Comparison of ENCODE assay signal across 9 mouse cellular contexts in genomic region chr4:59869488-59870057, GRCm38 (mm10). TPM values are rescaled to one million over a fixed set of nuclear protein-coding genes. Genes with fewer than 3 reads are reported as not detected.
DNase-seq lines count a peak whose midpoint lies in the region; ATAC-seq and TF ChIP-seq lines count a peak whose summit lies in the region.
"Had no signal": no experiment of that assay in that cellular context is flagged by ENCODE, and none has a peak within 500 bp of the region (broad histone marks: within the 10 kb centered on the region; RNA-seq: fewer than 3 reads in every experiment).

No protein-coding gene starts in this region.

- peak overlapping the region; percentile 43; the same call in 1 of the 2 replicates for H3K4me2 ChIP-seq in embryonic facial prominence, embryonic 13.5 days
- no peak overlapping the region for H3K4me2 ChIP-seq in liver, postnatal 0 days (ENCODE audit: low read depth, low read length)

- no peaks in the 10 kb centered on the region for H3K36me3 ChIP-seq in embryonic facial prominence, embryonic 13.5 days
- H3K36me3 ChIP-seq in embryonic facial prominence, embryonic 10.5 days (replicated peaks) = peaks cover 6% of the 10 kb centered on the region; the same call in 1 of the 2 replicates
- 0 out of 2 replicates have a peak, but pooled peaks cover 10% of the 10 kb centered on the region for H3K36me3 ChIP-seq in macrophage (ENCODE audit: inconsistent target)
- 0 out of 2 replicates have a peak, but pooled peaks cover 3% of the 10 kb centered on the region for H3K36me3 ChIP-seq in liver, postnatal 0 days (replicated peaks; ENCODE audit: insufficient read depth, low read length)

- H3K27ac ChIP-seq in embryonic facial prominence, embryonic 13.5 days = peak overlapping the region; percentile 95
- H3K27ac ChIP-seq in embryonic facial prominence, embryonic 10.5 days (replicated peaks) = no peak overlapping the region
- peak overlapping the region; percentile 52; the same call in 1 of the 2 replicates for H3K27ac ChIP-seq in macrophage
- H3K27ac ChIP-seq in liver, postnatal 0 days (ENCODE audit: low read depth) = no peak overlapping the region

- no peaks in the 10 kb centered on the region for H3K9me3 ChIP-seq in embryonic facial prominence, embryonic 13.5 days
- H3K9me3 ChIP-seq in embryonic facial prominence, embryonic 10.5 days = no peaks in the 10 kb centered on the region
- no peaks in the 10 kb centered on the region for H3K9me3 ChIP-seq in liver, postnatal 0 days (ENCODE audit: low read length)

- peak; percentile 73 for ATAC-seq in embryonic facial prominence, embryonic 13.5 days (ENCODE audit: insufficient number of reproducible peaks, insufficient read depth, low FRiP score, low TSS enrichment, low read depth)
- ATAC-seq in liver, postnatal 0 days = no peak

- H3K4me3 ChIP-seq in embryonic facial prominence, embryonic 13.5 days = no peak overlapping the region
- H3K4me3 ChIP-seq in embryonic facial prominence, embryonic 10.5 days = no peak overlapping the region
- H3K4me3 ChIP-seq in macrophage (ENCODE audit: inconsistent target) = no peak overlapping the region
- H3K4me3 ChIP-seq in liver, postnatal 0 days (ENCODE audit: low read depth, low read length) = no peak overlapping the region

- peaks cover 29% of the 10 kb centered on the region for H3K4me1 ChIP-seq in embryonic facial prominence, embryonic 13.5 days
- no peaks in the 10 kb centered on the region for H3K4me1 ChIP-seq in embryonic facial prominence, embryonic 10.5 days
- peaks cover 3% of the 10 kb centered on the region for H3K4me1 ChIP-seq in liver, postnatal 0 days (ENCODE audit: insufficient read depth)

- DNase-seq in embryonic facial prominence, embryonic 10.5 days (ENCODE audit: low spot score) = no peak
- DNase-seq in ovary, postnatal 14 days (ENCODE audit: low spot score) = peak; percentile 38
- no peak for DNase-seq in ovary, postnatal 10 days (ENCODE audit: low spot score)
- DNase-seq in gastrocnemius, postnatal 25 days = peak; percentile 26
- DNase-seq in thymus, postnatal 25 days = no peak
- no peak for DNase-seq in liver, postnatal 0 days

- peaks cover 95% of the 10 kb centered on the region for H3K79me2 ChIP-seq in macrophage (ENCODE audit: inconsistent target)

- H3K9ac ChIP-seq in embryonic facial prominence, embryonic 13.5 days = no peak overlapping the region
- no peak overlapping the region for H3K9ac ChIP-seq in liver, postnatal 0 days (replicated peaks)

- WGBS in embryonic facial prominence, embryonic 13.5 days = 24% methylated on average over 6 of the region's 6 CpGs
- WGBS in embryonic facial prominence, embryonic 10.5 days = 91% methylated on average over 6 of the region's 6 CpGs
- WGBS in macrophage (ENCODE audit: missing documents) = 20% methylated on average over 6 of the region's 6 CpGs
- 64% methylated on average over 6 of the region's 6 CpGs for WGBS in liver, postnatal 0 days (ENCODE audit: insufficient replicate concordance)

- no peak for TF ChIP-seq EP300 in liver, postnatal 0 days (IDR thresholded peaks at IDR 0.05; ENCODE audit: low read depth)

- H3K27me3 ChIP-seq in embryonic facial prominence, embryonic 13.5 days = no peaks in the 10 kb centered on the region
- H3K27me3 ChIP-seq in embryonic facial prominence, embryonic 10.5 days (replicated peaks; ENCODE audit: low read depth, poor library complexity, severe bottlenecking) = no peaks in the 10 kb centered on the region
- no peaks in the 10 kb centered on the region for H3K27me3 ChIP-seq in liver, postnatal 0 days (ENCODE audit: insufficient read depth, low read length)

- TF ChIP-seq CTCF in liver, postnatal 0 days (IDR thresholded peaks at IDR 0.05; ENCODE audit: low read depth) = no peak

RNA-seq across cellular contexts. Expression of gene Slc46a2, which starts 45.3 kb away (rescaled TPM):
- polyA plus RNA-seq in embryonic facial prominence, embryonic 13.5 days (2015; fragmentation: Nextera tagmentation; extraction: Ambion mirVana) = 0.25 TPM in 1 of 2 replicates, not detected in the other
- 0.05 TPM in 1 of 2 replicates, not detected in the other for polyA plus RNA-seq in embryonic facial prominence, embryonic 10.5 days (2016; fragmentation: Nextera tagmentation; extraction: Ambion mirVana)
- total RNA-seq in gastrocnemius, postnatal 25 days (2021) = not detected
- not detected for total RNA-seq in macrophage (2018; cell fraction: chromatin; rRNA removed)
- not detected for total RNA-seq in macrophage (2018; cell fraction: cytosol; rRNA removed)
- total RNA-seq in macrophage (2018; cell fraction: nucleus; rRNA removed) = not detected
- polyA plus RNA-seq in macrophage (2018) = not detected in 3 replicates
- not detected in 2 replicates for polyA plus RNA-seq in liver, postnatal 0 days (2015; fragmentation: Nextera tagmentation; extraction: Ambion mirVana)
- polyA plus RNA-seq: embryonic facial prominence, embryonic 11.5 days had no signal

Comparison
In these comparisons a context has a peak if more than half of its experiments do, and no peak if none do; other contexts are left out.
1. H3K27ac ChIP-seq: peak in embryonic facial prominence, embryonic 13.5 days (single experiment) and macrophage (single experiment); none in embryonic facial prominence, embryonic 10.5 days (single experiment) and liver, postnatal 0 days (single experiment).
2. DNase-seq: peak in ovary, postnatal 14 days (single experiment) and gastrocnemius, postnatal 25 days (single experiment); none in embryonic facial prominence, embryonic 10.5 days (single experiment), ovary, postnatal 10 days (single experiment), thymus, postnatal 25 days (single experiment) and liver, postnatal 0 days (single experiment).